Mouse (Mus musculus): ENCODE measurements around the gene BC004004. TPM values are rescaled to one million over a fixed set of nuclear protein-coding genes. Genes with fewer than 3 reads are reported as not detected.

Gene BC004004
- polyA plus RNA-seq, 1 experiment from 2014 or later: 99.1 TPM

DNA sequence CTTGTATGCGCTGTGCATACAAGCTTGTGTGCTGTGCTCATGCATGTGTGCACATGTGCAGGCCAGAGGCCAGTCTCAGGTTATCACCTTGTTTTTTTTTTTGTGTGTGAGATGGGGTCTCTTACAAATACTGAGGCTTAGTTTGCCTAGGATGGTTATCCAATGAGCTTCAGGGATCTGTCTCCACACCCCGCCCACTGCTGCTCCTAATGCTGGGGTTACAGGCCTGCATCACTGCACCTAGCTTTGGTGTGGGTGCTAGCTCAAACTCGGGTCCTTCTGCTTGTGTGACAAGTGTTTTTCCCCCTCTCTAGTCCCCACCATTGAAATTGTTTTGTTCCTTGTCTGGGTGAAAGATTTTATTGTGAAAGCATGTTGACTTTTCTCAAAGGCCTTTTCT, 61.6 kb downstream of the BC004004 start:
- H3K27me3 ChIP-seq: no peaks in the 10 kb centered on the region
- WGBS: 82% methylated on average over 3 of the region's 3 CpGs
- peaks cover 47% of the 10 kb centered on the region for H3K36me3 ChIP-seq
- peak overlapping the region; percentile 74 for H3K27ac ChIP-seq
- H3K4me2 ChIP-seq (replicated peaks): no peak overlapping the region
- H3K4me3 ChIP-seq (replicated peaks): no peak overlapping the region
- H3K9ac ChIP-seq (replicated peaks): no peak overlapping the region
- ATAC-seq: no peak
- no peaks in the 10 kb centered on the region for H3K9me3 ChIP-seq
- H3K4me1 ChIP-seq (replicated peaks): peaks cover 43% of the 10 kb centered on the region

DNA sequence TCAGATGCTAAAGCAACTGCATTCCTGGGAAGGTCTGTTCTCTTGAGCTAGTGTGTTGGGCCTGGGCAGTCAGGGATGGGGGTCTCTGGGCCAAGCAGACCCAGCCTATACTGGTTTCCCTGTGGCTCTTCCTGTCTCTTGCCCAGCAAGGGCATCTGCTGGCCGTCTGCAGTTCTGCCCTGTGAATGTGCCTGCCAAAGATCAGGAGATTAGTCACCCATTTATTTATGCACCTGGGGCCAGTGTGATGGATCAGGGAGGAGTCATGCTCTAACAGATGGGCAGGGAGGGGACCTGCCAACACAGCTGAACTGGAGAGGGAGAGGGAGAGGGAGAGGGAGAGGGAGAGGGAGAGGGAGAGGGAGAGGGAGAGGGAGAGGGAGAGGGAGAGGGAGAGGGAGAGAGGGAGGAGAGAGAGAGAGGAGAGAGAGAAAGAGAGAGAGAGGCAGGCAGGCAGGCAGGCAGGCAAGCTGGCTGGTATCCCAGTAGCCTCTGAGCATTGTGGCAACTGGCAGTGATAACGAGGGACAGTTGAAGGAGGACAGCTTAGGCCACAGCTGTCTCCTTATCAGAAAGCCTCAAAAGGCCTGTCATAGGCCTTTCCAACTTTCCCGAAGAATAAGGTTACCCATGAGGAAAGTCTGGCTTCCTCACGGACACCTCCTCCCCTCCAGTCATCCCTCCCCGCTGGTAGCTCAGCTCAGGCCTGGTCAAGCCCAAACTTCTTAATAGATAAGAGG, 62.3 kb downstream of the BC004004 start:
- 14% methylated on average over 5 of the region's 5 CpGs for WGBS
- peaks cover 40% of the 10 kb centered on the region for H3K4me1 ChIP-seq (replicated peaks)
- H3K36me3 ChIP-seq: peaks cover 53% of the 10 kb centered on the region
- ATAC-seq: 0 out of 2 replicates have a peak, but pooled peaks have one; percentile 19
- H3K4me2 ChIP-seq (replicated peaks): no peak overlapping the region
- H3K27me3 ChIP-seq: no peaks in the 10 kb centered on the region
- H3K9me3 ChIP-seq: no peaks in the 10 kb centered on the region
- H3K9ac ChIP-seq (replicated peaks): no peak overlapping the region
- peak overlapping the region; percentile 74 for H3K27ac ChIP-seq
- H3K4me3 ChIP-seq (replicated peaks): no peak overlapping the region

DNA sequence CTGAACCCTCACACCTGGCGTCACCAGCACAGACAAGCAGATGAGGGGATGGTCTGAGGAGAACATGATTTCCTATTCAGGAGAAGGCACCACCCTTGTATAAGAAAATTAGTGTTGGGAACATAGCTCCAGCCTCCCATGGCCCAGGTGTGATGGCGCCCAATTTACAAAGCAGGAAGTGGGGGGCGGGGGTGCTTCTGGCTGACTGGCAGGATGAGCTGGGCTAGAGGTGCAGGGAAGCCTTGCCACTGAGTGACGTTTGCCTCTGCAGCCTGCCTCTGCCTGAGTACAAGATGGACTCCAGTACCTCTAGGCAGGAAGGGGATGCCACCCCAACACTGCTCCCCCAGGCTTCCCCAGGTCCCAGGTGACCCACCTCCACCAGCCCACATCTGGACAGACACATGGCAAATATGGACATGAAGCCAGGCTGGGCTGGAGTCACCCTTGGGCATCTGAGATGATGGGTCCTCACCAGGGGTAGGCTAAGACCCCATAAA, 63.6 kb downstream of the BC004004 start:
- no peak overlapping the region for H3K4me2 ChIP-seq (replicated peaks)
- no peaks in the 10 kb centered on the region for H3K27me3 ChIP-seq
- peaks cover 26% of the 10 kb centered on the region for H3K4me1 ChIP-seq (replicated peaks)
- no peaks in the 10 kb centered on the region for H3K9me3 ChIP-seq
- no peak overlapping the region for H3K4me3 ChIP-seq (replicated peaks)
- ATAC-seq: no peak
- H3K9ac ChIP-seq (replicated peaks): peak overlapping the region; percentile 10; the same call in 1 of the 2 replicates
- H3K36me3 ChIP-seq: peaks cover 67% of the 10 kb centered on the region
- H3K27ac ChIP-seq: 0 out of 2 replicates have a peak overlapping the region, but pooled peaks have one; percentile 74
- 84% methylated on average over 4 of the region's 4 CpGs for WGBS

DNA sequence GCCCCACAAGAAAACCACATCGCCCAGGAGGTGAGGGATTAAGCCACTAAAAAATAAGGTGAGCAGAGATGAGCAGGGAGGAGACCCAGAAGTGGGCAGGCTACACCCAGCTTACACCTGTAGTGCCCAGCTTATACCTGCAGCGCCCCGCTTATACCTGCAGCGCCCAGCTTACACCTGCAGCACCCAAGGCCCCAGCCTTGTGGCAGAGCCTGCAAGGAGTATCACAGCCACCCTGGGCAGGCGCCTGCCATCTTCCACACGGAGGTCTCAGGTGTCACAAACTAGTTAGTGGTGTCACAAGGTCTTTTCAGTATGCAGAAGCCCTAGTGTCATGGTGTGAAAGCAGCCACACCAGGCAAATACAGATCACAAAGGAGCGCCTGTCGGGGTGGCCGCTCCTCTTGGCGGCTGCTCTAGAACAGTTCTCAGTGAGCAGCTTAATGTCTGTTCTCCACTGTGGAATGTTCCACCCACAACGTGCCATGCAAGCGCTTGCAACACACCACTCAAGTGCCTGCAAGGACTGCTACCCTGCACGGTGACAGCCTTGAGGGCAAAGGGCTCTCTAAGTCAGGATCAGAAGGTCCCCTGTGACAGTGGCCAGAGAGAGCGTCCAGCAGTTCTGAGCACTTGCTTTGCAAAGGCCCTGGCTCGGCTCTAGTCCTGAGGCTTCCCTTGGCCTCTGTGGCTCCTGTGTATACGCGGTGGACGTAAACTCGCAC, 67.8 kb downstream of the BC004004 start:
- Histone ChIP-seq H3K9me3 (no peaks in the 10 kb centered on the region), H3K4me3 (replicated peaks) (no peak overlapping the region), H3K4me2 (replicated peaks) (no peak overlapping the region), H3K27me3 (no peaks in the 10 kb centered on the region), H3K9ac (replicated peaks) (no peak overlapping the region), H3K27ac (no peak overlapping the region), H3K36me3 (peaks cover 88% of the 10 kb centered on the region), H3K4me1 (replicated peaks) (peaks cover 27% of the 10 kb centered on the region)
- 95% methylated on average over 19 of the region's 19 CpGs for WGBS
- ATAC-seq: no peak

DNA sequence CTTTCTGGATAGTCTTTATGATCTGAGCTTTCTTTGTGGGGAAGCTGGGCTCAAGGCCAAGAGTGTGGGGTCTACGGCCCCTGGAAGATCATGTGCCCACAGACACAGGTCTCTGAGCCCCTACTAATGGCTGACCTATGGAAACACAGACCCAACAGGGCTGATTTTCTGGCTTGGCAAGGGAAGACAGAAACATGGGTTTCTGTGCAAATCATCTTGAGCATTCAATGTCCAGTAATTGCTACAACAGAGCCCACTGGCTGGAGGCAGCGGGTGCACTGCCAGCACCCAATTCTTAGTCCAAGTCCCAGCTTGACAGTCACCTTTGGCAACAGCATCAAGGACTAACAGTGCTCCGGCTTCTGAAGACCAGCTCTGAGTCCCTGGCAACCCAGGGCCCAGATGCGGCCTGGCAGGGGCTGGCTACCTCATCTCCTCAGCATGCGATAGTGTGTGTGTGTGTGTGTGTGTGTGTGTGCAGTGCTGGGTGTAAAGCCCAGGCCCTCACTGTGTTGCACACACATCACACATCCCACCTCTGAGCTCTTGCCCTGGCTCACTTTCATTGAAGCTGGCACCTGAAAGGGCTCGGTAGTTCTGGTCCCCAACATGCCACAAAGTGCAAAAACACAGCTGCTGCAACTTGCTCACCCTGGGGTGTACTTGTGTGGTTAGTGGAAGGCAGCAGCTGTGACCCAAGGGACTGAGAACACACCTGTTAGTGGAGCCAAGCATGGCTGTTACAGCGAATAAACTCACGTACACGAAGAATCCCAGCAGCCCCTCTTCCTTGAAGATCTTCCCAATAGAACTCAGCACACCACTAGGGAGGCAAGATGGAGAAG, 69.6 kb downstream of the BC004004 start:
- Histone ChIP-seq H3K9me3 (no peaks in the 10 kb centered on the region), H3K27ac (peak overlapping the region; percentile 48), H3K4me3 (replicated peaks) (no peak overlapping the region), H3K36me3 (peaks cover 84% of the 10 kb centered on the region), H3K4me2 (replicated peaks) (no peak overlapping the region), H3K4me1 (replicated peaks) (peaks cover 34% of the 10 kb centered on the region), H3K9ac (replicated peaks) (no peak overlapping the region), H3K27me3 (no peaks in the 10 kb centered on the region)
- WGBS: 84% methylated on average over 9 of the region's 9 CpGs
- 0 out of 2 replicates have a peak, but pooled peaks have one; percentile 28 for ATAC-seq

DNA sequence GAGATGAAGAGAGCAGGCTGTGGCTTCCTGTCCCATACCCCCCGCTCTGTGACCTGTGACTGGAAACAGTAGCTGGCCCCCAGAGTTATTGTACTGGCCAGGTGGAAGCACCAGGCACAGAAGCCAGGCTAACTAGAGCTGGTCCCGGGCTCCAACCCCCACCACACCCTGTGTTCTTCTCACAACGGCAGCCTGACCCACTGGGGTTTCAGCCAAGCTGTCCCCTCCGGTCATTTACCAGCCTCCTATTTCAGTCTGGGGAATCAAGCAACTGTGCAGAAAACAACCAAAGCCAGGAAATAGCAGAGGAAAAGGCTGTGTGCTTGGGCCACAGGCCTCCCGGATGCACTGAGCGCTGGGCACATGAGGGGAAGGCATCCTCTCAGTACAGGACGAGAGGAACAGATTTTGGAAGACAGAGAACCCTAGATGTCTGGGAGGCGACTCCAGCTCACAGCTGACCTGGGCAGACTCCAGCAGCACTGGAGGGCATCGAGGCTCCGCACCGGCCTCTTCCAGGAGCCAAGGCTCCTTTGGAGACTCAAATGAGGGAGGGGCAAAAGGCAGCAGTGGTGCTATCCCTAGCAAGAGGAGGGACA, 70.7 kb downstream of the BC004004 start:
- Histone ChIP-seq H3K4me1 (replicated peaks) (peaks cover 34% of the 10 kb centered on the region), H3K4me3 (replicated peaks) (no peak overlapping the region), H3K36me3 (peaks cover 85% of the 10 kb centered on the region), H3K27ac (peak overlapping the region; percentile 35; the same call in 1 of the 2 replicates), H3K4me2 (replicated peaks) (no peak overlapping the region), H3K9ac (replicated peaks) (0 out of 2 replicates have a peak overlapping the region, but pooled peaks have one; percentile 14), H3K27me3 (no peaks in the 10 kb centered on the region), H3K9me3 (no peaks in the 10 kb centered on the region)
- ATAC-seq: no peak
- 92% methylated on average over 11 of the region's 11 CpGs for WGBS

DNA sequence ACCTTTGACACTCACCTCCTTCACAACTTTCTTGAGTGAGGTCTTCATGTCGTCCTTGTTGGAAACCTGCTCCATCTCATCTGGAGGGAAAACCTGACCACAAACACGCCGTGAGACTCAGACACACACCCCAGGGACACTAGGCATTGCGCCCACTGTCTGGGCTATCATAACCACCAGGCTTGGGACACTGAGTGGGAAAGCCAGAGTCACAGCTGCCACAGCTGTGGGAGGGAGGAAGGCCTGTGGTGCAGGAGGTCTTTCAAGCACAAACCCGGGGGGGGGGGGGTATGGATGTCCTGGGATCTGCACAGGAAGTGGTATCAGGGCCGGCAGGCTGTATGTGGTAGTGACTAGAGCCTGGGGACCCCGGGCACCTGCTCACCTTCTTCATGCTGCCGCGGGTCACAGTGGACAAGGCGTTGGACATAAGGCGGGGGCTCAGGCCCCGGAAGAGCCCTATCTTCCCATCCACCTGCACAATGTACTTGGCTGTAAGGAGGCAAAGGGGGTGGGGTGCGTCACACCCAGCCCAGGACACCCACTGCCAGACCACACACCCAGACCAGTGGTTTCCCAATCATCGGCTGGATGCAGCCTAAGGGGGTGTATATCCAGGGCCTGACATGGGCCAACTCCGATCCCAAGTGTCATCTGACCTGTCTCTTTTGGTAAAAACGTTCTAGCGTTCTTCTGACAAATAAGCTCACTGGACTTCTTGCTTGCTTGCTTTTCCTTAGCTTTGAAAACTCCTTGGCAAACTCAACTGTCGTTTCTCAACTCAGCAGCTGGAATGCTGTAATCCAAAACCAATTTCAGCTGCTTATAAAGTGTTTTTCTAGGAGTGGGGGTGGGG, 72.0 kb downstream of the BC004004 start:
- WGBS: 84% methylated on average over 18 of the region's 18 CpGs
- H3K36me3 ChIP-seq: peaks cover 78% of the 10 kb centered on the region
- peaks cover 39% of the 10 kb centered on the region for H3K4me1 ChIP-seq (replicated peaks)

DNA sequence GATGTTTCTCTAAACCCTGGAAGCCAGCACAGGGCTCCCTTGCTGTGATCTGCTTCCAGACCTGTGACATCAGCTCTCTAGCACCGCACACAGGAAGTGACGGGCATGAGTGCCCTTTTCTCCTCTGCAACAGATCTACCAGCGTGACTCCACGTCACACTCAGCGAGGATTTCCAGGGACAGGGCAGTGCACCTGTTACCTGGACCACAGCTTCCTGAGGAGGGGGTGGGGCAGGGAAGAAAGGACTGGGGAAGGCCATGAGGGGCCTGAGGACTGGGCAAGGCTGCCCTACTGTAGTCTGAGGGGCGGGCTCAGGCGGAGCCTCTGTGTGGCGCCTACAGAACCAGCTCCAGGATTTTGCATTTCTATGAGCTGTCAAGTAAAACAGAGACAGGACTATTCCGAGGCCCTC, 73.0 kb downstream of the BC004004 start:
- H3K9me3 ChIP-seq: no peaks in the 10 kb centered on the region
- peaks cover 48% of the 10 kb centered on the region for H3K4me1 ChIP-seq (replicated peaks)
- peak overlapping the region; percentile 17; the same call in 1 of the 2 replicates for H3K4me2 ChIP-seq (replicated peaks)
- WGBS: 19% methylated on average over 9 of the region's 9 CpGs
- no peak overlapping the region for H3K4me3 ChIP-seq (replicated peaks)
- peaks cover 68% of the 10 kb centered on the region for H3K36me3 ChIP-seq
- ATAC-seq: peak; percentile 43
- H3K27me3 ChIP-seq: no peaks in the 10 kb centered on the region
- peak overlapping the region; percentile 74 for H3K27ac ChIP-seq
- H3K9ac ChIP-seq (replicated peaks): peak overlapping the region; percentile 56

More for the DNA sequence above, 72.0 kb downstream of the BC004004 start:
- H3K27me3 ChIP-seq: no peaks in the 10 kb centered on the region
- no peak overlapping the region for H3K4me3 ChIP-seq (replicated peaks)
- H3K27ac ChIP-seq: no peak overlapping the region
- H3K4me2 ChIP-seq (replicated peaks): no peak overlapping the region
- no peaks in the 10 kb centered on the region for H3K9me3 ChIP-seq
- no peak for ATAC-seq
- no peak overlapping the region for H3K9ac ChIP-seq (replicated peaks)

DNA sequence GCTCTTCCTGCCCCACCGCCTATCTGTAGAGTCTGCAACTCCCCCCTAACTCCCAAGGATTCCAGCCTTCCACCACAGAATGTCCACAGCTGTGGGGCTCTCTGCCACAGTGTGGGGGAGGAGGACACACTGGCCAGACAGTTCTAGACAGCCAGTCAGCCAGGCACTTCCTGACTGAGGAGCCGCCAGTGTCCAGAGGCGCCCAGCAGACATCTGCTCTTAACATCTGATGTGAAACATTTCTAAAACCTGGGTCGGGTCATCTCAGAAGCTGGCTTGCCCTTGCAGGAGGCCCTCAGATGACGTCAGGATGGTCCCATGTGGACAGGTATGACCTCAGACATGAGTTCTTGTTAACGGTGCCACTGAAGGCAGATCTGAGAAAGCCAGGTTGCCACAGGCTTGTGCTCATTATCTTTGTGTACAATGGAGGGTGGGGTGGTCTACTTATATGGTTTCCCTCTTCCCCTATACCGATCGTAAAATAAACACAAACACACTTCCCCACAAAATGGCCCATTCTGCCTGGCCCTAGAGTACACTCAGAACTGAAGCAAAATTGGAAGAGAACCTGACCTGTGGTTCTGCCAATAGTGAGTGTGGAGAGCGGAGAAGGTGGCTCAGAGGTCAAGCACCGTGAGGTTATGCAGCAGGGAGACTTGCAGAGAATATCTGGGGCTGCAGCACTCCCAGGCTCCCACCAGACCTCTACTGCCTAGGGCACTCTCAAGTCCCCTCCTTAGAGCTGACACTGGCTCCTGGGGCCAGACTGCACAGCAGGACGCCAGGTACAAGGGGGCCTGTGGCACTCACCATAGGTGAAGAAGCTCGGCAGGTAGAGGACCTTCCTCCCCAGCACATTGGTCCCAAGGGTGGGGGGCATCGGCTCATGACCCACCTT, 73.7 kb downstream of the BC004004 start:
- H3K4me2 ChIP-seq (replicated peaks): peak overlapping the region; percentile 17; the same call in 1 of the 2 replicates
- peak; percentile 28 for ATAC-seq
- H3K27me3 ChIP-seq: no peaks in the 10 kb centered on the region
- H3K36me3 ChIP-seq: peaks cover 62% of the 10 kb centered on the region
- 53% methylated on average over 13 of the region's 13 CpGs for WGBS
- no peak overlapping the region for H3K4me3 ChIP-seq (replicated peaks)
- H3K9ac ChIP-seq (replicated peaks): peak overlapping the region; percentile 56
- H3K27ac ChIP-seq: peak overlapping the region; percentile 74
- no peaks in the 10 kb centered on the region for H3K9me3 ChIP-seq
- H3K4me1 ChIP-seq (replicated peaks): peaks cover 50% of the 10 kb centered on the region

DNA sequence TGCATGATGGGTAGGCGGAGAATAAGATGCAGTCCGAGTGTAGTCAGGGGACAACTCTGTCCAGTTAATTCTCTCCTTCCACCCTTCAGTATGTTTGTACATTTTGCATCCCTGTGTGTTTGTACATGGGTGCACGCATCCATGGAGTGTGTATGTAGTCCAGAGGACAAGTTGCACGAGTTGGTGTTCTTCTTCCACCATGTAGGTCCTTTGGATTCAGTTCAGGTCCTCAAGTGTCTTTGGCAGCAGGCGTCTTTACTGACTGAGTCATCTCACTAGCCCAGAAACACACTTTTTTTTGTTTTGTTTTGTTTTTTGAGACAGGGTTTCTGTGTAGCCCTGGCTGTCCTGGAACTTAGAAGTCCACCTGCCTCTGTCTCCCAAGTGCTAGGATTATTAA, 74.7 kb downstream of the BC004004 start:
- 90% methylated on average over 5 of the region's 5 CpGs for WGBS
- Histone ChIP-seq H3K36me3 (peaks cover 53% of the 10 kb centered on the region), H3K9ac (replicated peaks) (no peak overlapping the region), H3K27me3 (no peaks in the 10 kb centered on the region), H3K4me2 (replicated peaks) (no peak overlapping the region), H3K4me3 (replicated peaks) (no peak overlapping the region), H3K9me3 (no peaks in the 10 kb centered on the region), H3K27ac (no peak overlapping the region), H3K4me1 (replicated peaks) (peaks cover 47% of the 10 kb centered on the region)
- ATAC-seq: no peak

Measured in midbrain, embryonic 13.5 days (tissue).